ENCODE assay signal across 9 mouse cellular contexts in genomic region chr1:51915051-51915575, GRCm38 (mm10). TPM values are rescaled to one million over a fixed set of nuclear protein-coding genes. Genes with fewer than 3 reads are reported as not detected.
DNase-seq lines count a peak whose midpoint lies in the region; ATAC-seq and TF ChIP-seq lines count a peak whose summit lies in the region.
"Had no signal": no experiment of that assay in that cellular context is flagged by ENCODE, and none has a peak within 500 bp of the region (broad histone marks: within the 10 kb centered on the region; RNA-seq: fewer than 3 reads in every experiment).

No protein-coding gene starts in this region.

- TF ChIP-seq CTCF in kidney, adult 2 months (conservative IDR thresholded peaks at IDR 0.05; ENCODE audit: insufficient read depth, insufficient read length, low read depth, low read length) = no peak

- peak; percentile 64 for ATAC-seq in liver, embryonic 15.5 days (ENCODE audit: insufficient read depth)
- peak; percentile 94 for ATAC-seq in neural tube, embryonic 12.5 days (ENCODE audit: low FRiP score, low read depth)

- no peak for TF ChIP-seq POLR2A in kidney, adult 2 months (IDR thresholded peaks at IDR 0.05; ENCODE audit: low read depth, low read length)

- H3K9me3 ChIP-seq in liver, embryonic 15.5 days (replicated peaks) = no peaks in the 10 kb centered on the region
- no peaks in the 10 kb centered on the region for H3K9me3 ChIP-seq in neural tube, embryonic 12.5 days

- DNase-seq in left cerebral cortex, adult 18-20 months (ENCODE audit: low spot score in 2 of 2) = peak; percentile 23 to 31
- no peak for DNase-seq in left cerebral cortex, adult 8-10 months (ENCODE audit: low spot score in 2 of 2)
- DNase-seq in embryo, embryonic 11.5 days (ENCODE audit: low read depth, low spot score) = peak; percentile 82
- peak; percentile 83 for DNase-seq in heart, adult 8-10 months (ENCODE audit: low spot score)
- peak; percentile 87 for DNase-seq in kidney, adult 2 months
- DNase-seq in thymus, postnatal 25 days = peak; percentile 17

- WGBS in kidney, adult 2 months = 1% methylated on average over 33 of the region's 33 CpGs
- 1% methylated on average over 33 of the region's 33 CpGs for whole genome bisulfite sequencing in liver, embryonic 15.5 days (ENCODE audit: insufficient replicate concordance)
- WGBS in neural tube, embryonic 12.5 days = 2% methylated on average over 33 of the region's 33 CpGs

- no peaks in the 10 kb centered on the region for H3K27me3 ChIP-seq in kidney, adult 2 months (replicated peaks; ENCODE audit: control insufficient read depth, insufficient read depth, low read length)
- peaks cover 28% of the 10 kb centered on the region for H3K27me3 ChIP-seq in liver, embryonic 15.5 days
- no peaks in the 10 kb centered on the region for H3K27me3 ChIP-seq in neural tube, embryonic 12.5 days (replicated peaks)

- no peaks in the 10 kb centered on the region; the same call in 1 of the 2 replicates for H3K4me1 ChIP-seq in kidney, adult 2 months (ENCODE audit: control insufficient read depth, insufficient read depth, low read length)
- 0 out of 2 replicates have a peak, but pooled peaks cover 8% of the 10 kb centered on the region for H3K4me1 ChIP-seq in liver, embryonic 15.5 days (replicated peaks)
- peaks cover 29% of the 10 kb centered on the region for H3K4me1 ChIP-seq in neural tube, embryonic 12.5 days

- peak overlapping the region; percentile 59 for H3K4me2 ChIP-seq in liver, embryonic 15.5 days
- peak overlapping the region; percentile 69 for H3K4me2 ChIP-seq in neural tube, embryonic 12.5 days (replicated peaks)

- peak overlapping the region; percentile 87 for H3K4me3 ChIP-seq in kidney, adult 2 months (ENCODE audit: insufficient read depth, low read depth, low read length)
- peak overlapping the region; percentile 61 for H3K4me3 ChIP-seq in liver, embryonic 15.5 days (replicated peaks)
- H3K4me3 ChIP-seq in neural tube, embryonic 12.5 days = peak overlapping the region; percentile 71

- peak overlapping the region; percentile 56 for H3K9ac ChIP-seq in liver, embryonic 15.5 days
- H3K9ac ChIP-seq in neural tube, embryonic 12.5 days = peak overlapping the region; percentile 95

- no peaks in the 10 kb centered on the region for H3K36me3 ChIP-seq in kidney, adult 2 months (ENCODE audit: control insufficient read depth, insufficient read depth, low read length)
- no peaks in the 10 kb centered on the region for H3K36me3 ChIP-seq in liver, embryonic 15.5 days (replicated peaks)
- H3K36me3 ChIP-seq in neural tube, embryonic 12.5 days = no peaks in the 10 kb centered on the region

- peak overlapping the region; percentile 65 for H3K27ac ChIP-seq in kidney, adult 2 months (ENCODE audit: insufficient read depth, low read depth, low read length)
- peak overlapping the region; percentile 33; the same call in 1 of the 2 replicates for H3K27ac ChIP-seq in liver, embryonic 15.5 days (replicated peaks)
- peak overlapping the region; percentile 89 for H3K27ac ChIP-seq in neural tube, embryonic 12.5 days

RNA-seq across cellular contexts. Expression of gene Myo1b, which starts 0.8 kb away (rescaled TPM):
- total RNA-seq in left cerebral cortex, adult 18-20 months (2021) = 10 to 100 TPM; 31.0 to 34.4 TPM
- 10 to 100 TPM; 30.7 to 48.0 (median 40.7) TPM for total RNA-seq in left cerebral cortex, adult 8-10 months (2022)
- total RNA-seq in heart, adult 8-10 months (2022) = 10 to 100 TPM; 20.4 to 24.5 (median 20.7) TPM
- polyA plus RNA-seq in kidney, adult 2 months (2012; rRNA removed) = 5.8 and 5.9 TPM in 2 replicates
- 8.1 and 8.2 TPM in 2 replicates for polyA plus RNA-seq in liver, embryonic 15.5 days (2015; fragmentation: Nextera tagmentation; extraction: Ambion mirVana)
- 119 and 128 TPM in 2 replicates for polyA plus RNA-seq in neural tube, embryonic 12.5 days (2016; fragmentation: Nextera tagmentation; extraction: Ambion mirVana)
- total RNA-seq: MEL had no signal

Comparison
In these comparisons a context has a peak if more than half of its experiments do, and no peak if none do; other contexts are left out.
1. DNase-seq: peak in left cerebral cortex, adult 18-20 months (2 of 2), embryo, embryonic 11.5 days (single experiment), heart, adult 8-10 months (single experiment), kidney, adult 2 months (single experiment) and thymus, postnatal 25 days (single experiment); none in left cerebral cortex, adult 8-10 months (0 of 2).
2. H3K27ac ChIP-seq: peak in every context shown above with its lines; median percentile 89 in neural tube, embryonic 12.5 days; 65 in kidney, adult 2 months; 33 in liver, embryonic 15.5 days.
3. Peak in every context shown above with its lines, with median percentiles within 50 percentile points of each other: H3K4me3 ChIP-seq.